ENCODE assay signal across 11 mouse cellular contexts in the genomic region with DNA sequence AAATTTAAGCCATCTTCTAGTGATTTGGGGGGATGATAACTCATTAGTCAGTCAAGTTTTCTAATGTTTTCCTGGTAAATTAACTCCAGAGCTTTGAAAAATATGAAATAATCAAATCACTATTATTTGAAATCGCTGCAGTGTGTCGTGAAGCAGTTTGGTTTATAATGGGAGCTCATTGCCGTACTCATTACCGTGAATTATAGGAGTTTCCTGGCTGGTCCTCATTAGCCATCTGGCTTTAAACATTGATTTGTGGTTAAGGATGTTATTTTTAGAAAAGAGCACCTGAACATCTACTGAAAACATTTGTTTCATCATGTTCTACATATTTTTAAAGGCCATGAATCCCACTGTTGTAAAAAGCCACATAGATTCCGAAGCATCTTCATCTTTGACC.
"Had no signal": no experiment of that assay in that cellular context is flagged by ENCODE, and none has a peak within 500 bp of the region (broad histone marks: within the 10 kb centered on the region; RNA-seq: fewer than 3 reads in every experiment).

No protein-coding gene starts in this region.

- H3K9ac ChIP-seq: liver, embryonic 13.5 days; stomach, embryonic 15.5 days had no signal

- H3K27ac ChIP-seq: liver, embryonic 13.5 days; stomach, embryonic 15.5 days had no signal

- H3K36me3 ChIP-seq: liver, embryonic 13.5 days; stomach, embryonic 15.5 days had no signal

- H3K4me3 ChIP-seq: liver, embryonic 13.5 days; stomach, embryonic 15.5 days had no signal

- H3K4me1 ChIP-seq: liver, embryonic 13.5 days; stomach, embryonic 15.5 days had no signal

- H3K27me3 ChIP-seq: liver, embryonic 13.5 days; stomach, embryonic 15.5 days had no signal

- DNase-seq: kidney, postnatal 14 days; kidney, postnatal 4 days; liver, embryonic 13.5 days; lung, adult 2 months; lung, postnatal 14 days; midbrain, embryonic 14.5 days; right cerebral cortex, postnatal 25 days; spleen, adult 18-20 months; thymus, postnatal 25 days had no signal

- H3K9me3 ChIP-seq: liver, embryonic 13.5 days; stomach, embryonic 15.5 days had no signal

- H3K4me2 ChIP-seq: liver, embryonic 13.5 days; midbrain, embryonic 11.5 days; stomach, embryonic 15.5 days had no signal
